Comparison of ENCODE assay signal across 8 mouse cellular contexts in genomic region chr2:32381141-32381774, GRCm38 (mm10). TPM values are rescaled to one million over a fixed set of nuclear protein-coding genes. Genes with fewer than 3 reads are reported as not detected.
A peak's percentile ranks its signal among the peaks of the same experiment; 100 is the strongest.
DNase-seq lines count a peak whose midpoint lies in the region; ATAC-seq and TF ChIP-seq lines count a peak whose summit lies in the region.

No protein-coding gene starts in this region.

- H3K4me2 ChIP-seq in kidney, postnatal 0 days (ENCODE audit: low read length) = peak overlapping the region; percentile 98
- H3K4me2 ChIP-seq in midbrain, postnatal 0 days (ENCODE audit: low read depth, low read length, poor library complexity, severe bottlenecking) = peak overlapping the region; percentile 95

- no peak for TF ChIP-seq CTCF in kidney, postnatal 0 days (IDR thresholded peaks at IDR 0.05; ENCODE audit: low read depth)
- TF ChIP-seq CTCF in Patski (IDR thresholded peaks at IDR 0.05) = no peak
- no peak for TF ChIP-seq CTCF in midbrain, postnatal 0 days (IDR thresholded peaks at IDR 0.05)

- peaks cover 31% of the 10 kb centered on the region for H3K36me3 ChIP-seq in kidney, postnatal 0 days (ENCODE audit: insufficient read depth, low read length)
- H3K36me3 ChIP-seq in erythroblast, embryonic 14.5 days (ENCODE audit: control insufficient read depth) = peaks cover 43% of the 10 kb centered on the region
- peaks cover 41% of the 10 kb centered on the region for H3K36me3 ChIP-seq in limb, embryonic 10.5 days
- H3K36me3 ChIP-seq in midbrain, postnatal 0 days (ENCODE audit: insufficient read depth, low read length) = peaks cover 32% of the 10 kb centered on the region

- in situ Hi-C loops in Patski (cut with MboI; ENCODE audit: low pct_unique_long_range_greater_than_20kb) = no loop called here

- H3K9me3 ChIP-seq in kidney, postnatal 0 days (replicated peaks; ENCODE audit: low read length) = no peaks in the 10 kb centered on the region
- H3K9me3 ChIP-seq in erythroblast, embryonic 14.5 days (ENCODE audit: control insufficient read depth, low read length) = no peaks in the 10 kb centered on the region
- no peaks in the 10 kb centered on the region for H3K9me3 ChIP-seq in limb, embryonic 10.5 days (replicated peaks)
- H3K9me3 ChIP-seq in midbrain, postnatal 0 days (ENCODE audit: low read length) = no peaks in the 10 kb centered on the region

- peak; percentile 45 for DNase-seq in kidney, postnatal 0 days (ENCODE audit: low spot score)
- DNase-seq in kidney, postnatal 10 days = no peak
- no peak for DNase-seq in Patski (ENCODE audit: low read depth, low spot score)
- no peak for DNase-seq in limb, embryonic 10.5 days (ENCODE audit: low spot score)
- peak; percentile 47 for DNase-seq in midbrain, postnatal 0 days (ENCODE audit: low spot score)
- DNase-seq in kidney, adult 8-10 months = no peak

- ATAC-seq in kidney, postnatal 0 days (replicated peaks; ENCODE audit: low FRiP score, low read depth) = peak; percentile 65
- ATAC-seq in Patski = peak; percentile 17
- ATAC-seq in midbrain, postnatal 0 days (ENCODE audit: low FRiP score) = peak; percentile 51
- ATAC-seq in megakaryocyte-erythroid progenitor cell, adult 5-6 weeks (replicated peaks; ENCODE audit: low FRiP score, low TSS enrichment, poor library complexity, severe bottlenecking) = no peak

- peak overlapping the region; percentile 65 for H3K9ac ChIP-seq in kidney, postnatal 0 days (ENCODE audit: low read depth, low read length)
- H3K9ac ChIP-seq in midbrain, postnatal 0 days (replicated peaks; ENCODE audit: low read length, poor library complexity, severe bottlenecking) = peak overlapping the region; percentile 74

- no peaks in the 10 kb centered on the region for H3K27me3 ChIP-seq in kidney, postnatal 0 days (ENCODE audit: insufficient read depth, low read length)
- H3K27me3 ChIP-seq in Patski = no peaks in the 10 kb centered on the region
- peaks cover 27% of the 10 kb centered on the region for H3K27me3 ChIP-seq in erythroblast, embryonic 14.5 days (ENCODE audit: control insufficient read depth)
- H3K27me3 ChIP-seq in limb, embryonic 10.5 days (ENCODE audit: low read depth, poor library complexity, severe bottlenecking) = peaks cover 22% of the 10 kb centered on the region
- H3K27me3 ChIP-seq in midbrain, postnatal 0 days (ENCODE audit: insufficient read depth, low read length) = no peaks in the 10 kb centered on the region

- H3K4me1 ChIP-seq in kidney, postnatal 0 days (replicated peaks; ENCODE audit: insufficient read depth, low read length) = peaks cover 5% of the 10 kb centered on the region; the same call in 1 of the 2 replicates
- H3K4me1 ChIP-seq in erythroblast, embryonic 14.5 days (ENCODE audit: control insufficient read depth) = peaks cover 42% of the 10 kb centered on the region
- peaks cover 19% of the 10 kb centered on the region for H3K4me1 ChIP-seq in limb, embryonic 10.5 days
- H3K4me1 ChIP-seq in midbrain, postnatal 0 days (ENCODE audit: insufficient read depth, low read length) = peaks cover 4% of the 10 kb centered on the region; the same call in 1 of the 2 replicates

- under 1% methylated on average over 27 of the region's 27 CpGs for WGBS in kidney, postnatal 0 days
- under 1% methylated on average over 27 of the region's 27 CpGs for WGBS in limb, embryonic 10.5 days
- 1% methylated on average over 27 of the region's 27 CpGs for WGBS in midbrain, postnatal 0 days

- H3K27ac ChIP-seq in kidney, postnatal 0 days = 0 out of 2 replicates have a peak overlapping the region, but pooled peaks have one; percentile 57
- peak overlapping the region; percentile 73 for H3K27ac ChIP-seq in limb, embryonic 10.5 days
- peak overlapping the region; percentile 75; the same call in 1 of the 2 replicates for H3K27ac ChIP-seq in midbrain, postnatal 0 days (ENCODE audit: low read depth, low read length)

- peak overlapping the region; percentile 63 for H3K4me3 ChIP-seq in kidney, postnatal 0 days (replicated peaks; ENCODE audit: low read depth, low read length)
- peak overlapping the region; percentile 81 for H3K4me3 ChIP-seq in erythroblast, embryonic 14.5 days (replicated peaks)
- H3K4me3 ChIP-seq in limb, embryonic 10.5 days = peak overlapping the region; percentile 73
- H3K4me3 ChIP-seq in midbrain, postnatal 0 days (ENCODE audit: low read depth, low read length) = peak overlapping the region; percentile 62

- CTCF ChIA-PET in Patski (lab: Charles Lee) = interaction anchor here (1.4 to 2.5 kb wide), 2 partner anchors 24 to 106 kb away, joined by 3 to 8 read pairs; no protein-coding TSS in a partner anchor

- POLR2A ChIA-PET in Patski (lab: Charles Lee) = interaction anchor here (0.6 kb wide), 1 partner anchor 190 kb away, joined by 3 read pairs; no protein-coding TSS in a partner anchor

RNA-seq across cellular contexts. Expression of gene 1110008P14Rik, which starts 0.5 kb away (rescaled TPM):
- polyA plus RNA-seq in kidney, postnatal 0 days (2015; fragmentation: Nextera tagmentation; extraction: Ambion mirVana) = 87.0 and 96.8 TPM in 2 replicates
- 89.4 TPM for polyA plus RNA-seq in Patski (2021)
- 29.8 and 38.6 TPM in 2 replicates for polyA plus RNA-seq in erythroblast, embryonic 14.5 days (2012)
- polyA plus RNA-seq in limb, embryonic 10.5 days (2016; fragmentation: Nextera tagmentation; extraction: Ambion mirVana) = 36.3 and 37.0 TPM in 2 replicates
- 336 and 450 TPM in 2 replicates for total RNA-seq in midbrain, postnatal 0 days (2014; rRNA removed)
- polyA plus RNA-seq in midbrain, postnatal 0 days (2015; fragmentation: Nextera tagmentation; extraction: Ambion mirVana) = 198 and 224 TPM in 2 replicates
- 24.6 and 41.0 TPM in 2 replicates for total RNA-seq in megakaryocyte-erythroid progenitor cell, adult 5-6 weeks (2014; fragmentation: Nextera tagmentation)
- 15.8 and 18.7 TPM in 2 replicates for total RNA-seq in megakaryocyte-erythroid progenitor cell, adult 5-6 weeks (2017)

RNA-seq across cellular contexts. Expression of gene Lcn2, which starts 6.8 kb away (rescaled TPM):
- polyA plus RNA-seq in kidney, postnatal 0 days (2015; fragmentation: Nextera tagmentation; extraction: Ambion mirVana) = 43.5 and 50.3 TPM in 2 replicates
- 98.7 TPM for polyA plus RNA-seq in Patski (2021)
- polyA plus RNA-seq in erythroblast, embryonic 14.5 days (2012) = 0.19 and 0.32 TPM in 2 replicates
- polyA plus RNA-seq in limb, embryonic 10.5 days (2016; fragmentation: Nextera tagmentation; extraction: Ambion mirVana) = not detected in 2 replicates
- 0.57 TPM in 1 of 2 replicates, not detected in the other for total RNA-seq in midbrain, postnatal 0 days (2014; rRNA removed)
- 0.35 and 0.44 TPM in 2 replicates for polyA plus RNA-seq in midbrain, postnatal 0 days (2015; fragmentation: Nextera tagmentation; extraction: Ambion mirVana)
- 98.8 TPM in 1 of 2 replicates, not detected in the other for total RNA-seq in megakaryocyte-erythroid progenitor cell, adult 5-6 weeks (2014; fragmentation: Nextera tagmentation)
- total RNA-seq in megakaryocyte-erythroid progenitor cell, adult 5-6 weeks (2017) = 4.9 and 19.5 TPM in 2 replicates

RNA-seq across cellular contexts. Expression of gene Ptges2, which starts 14.4 kb away (rescaled TPM):
- polyA plus RNA-seq in kidney, postnatal 0 days (2015; fragmentation: Nextera tagmentation; extraction: Ambion mirVana) = 44.1 and 44.8 TPM in 2 replicates
- 53.1 TPM for polyA plus RNA-seq in Patski (2021)
- polyA plus RNA-seq in erythroblast, embryonic 14.5 days (2012) = 0.21 and 0.44 TPM in 2 replicates
- polyA plus RNA-seq in limb, embryonic 10.5 days (2016; fragmentation: Nextera tagmentation; extraction: Ambion mirVana) = 32.7 and 37.0 TPM in 2 replicates
- 33.3 and 41.1 TPM in 2 replicates for total RNA-seq in midbrain, postnatal 0 days (2014; rRNA removed)
- polyA plus RNA-seq in midbrain, postnatal 0 days (2015; fragmentation: Nextera tagmentation; extraction: Ambion mirVana) = 56.2 and 62.3 TPM in 2 replicates
- 10.3 and 11.2 TPM in 2 replicates for total RNA-seq in megakaryocyte-erythroid progenitor cell, adult 5-6 weeks (2014; fragmentation: Nextera tagmentation)
- total RNA-seq in megakaryocyte-erythroid progenitor cell, adult 5-6 weeks (2017) = 14.4 and 18.4 TPM in 2 replicates

RNA-seq across cellular contexts. Expression of gene Dnm1, which starts 28.1 kb away (rescaled TPM):
- polyA plus RNA-seq in kidney, postnatal 0 days (2015; fragmentation: Nextera tagmentation; extraction: Ambion mirVana) = 5.3 and 5.6 TPM in 2 replicates
- polyA plus RNA-seq in Patski (2021) = 18.0 TPM
- 0.03 TPM in 1 of 2 replicates, not detected in the other for polyA plus RNA-seq in erythroblast, embryonic 14.5 days (2012)
- polyA plus RNA-seq in limb, embryonic 10.5 days (2016; fragmentation: Nextera tagmentation; extraction: Ambion mirVana) = 27.1 and 33.6 TPM in 2 replicates
- 170 and 186 TPM in 2 replicates for total RNA-seq in midbrain, postnatal 0 days (2014; rRNA removed)
- 105 and 107 TPM in 2 replicates for polyA plus RNA-seq in midbrain, postnatal 0 days (2015; fragmentation: Nextera tagmentation; extraction: Ambion mirVana)
- total RNA-seq in megakaryocyte-erythroid progenitor cell, adult 5-6 weeks (2014; fragmentation: Nextera tagmentation) = not detected in 2 replicates
- total RNA-seq in megakaryocyte-erythroid progenitor cell, adult 5-6 weeks (2017) = not detected in 2 replicates

RNA-seq across cellular contexts. Expression of gene Ciz1, which starts 29.1 kb away (rescaled TPM):
- polyA plus RNA-seq in kidney, postnatal 0 days (2015; fragmentation: Nextera tagmentation; extraction: Ambion mirVana) = 33.7 and 33.8 TPM in 2 replicates
- polyA plus RNA-seq in Patski (2021) = 69.7 TPM
- polyA plus RNA-seq in erythroblast, embryonic 14.5 days (2012) = 19.4 and 20.0 TPM in 2 replicates
- 61.3 and 74.8 TPM in 2 replicates for polyA plus RNA-seq in limb, embryonic 10.5 days (2016; fragmentation: Nextera tagmentation; extraction: Ambion mirVana)
- 63.7 and 81.8 TPM in 2 replicates for total RNA-seq in midbrain, postnatal 0 days (2014; rRNA removed)
- polyA plus RNA-seq in midbrain, postnatal 0 days (2015; fragmentation: Nextera tagmentation; extraction: Ambion mirVana) = 47.3 and 48.8 TPM in 2 replicates
- 140 and 155 TPM in 2 replicates for total RNA-seq in megakaryocyte-erythroid progenitor cell, adult 5-6 weeks (2014; fragmentation: Nextera tagmentation)
- 41.0 and 87.4 TPM in 2 replicates for total RNA-seq in megakaryocyte-erythroid progenitor cell, adult 5-6 weeks (2017)

Comparison
In these comparisons a context has a peak if more than half of its experiments do, and no peak if none do; other contexts are left out.
1. DNase-seq: peak in kidney, postnatal 0 days (single experiment) and midbrain, postnatal 0 days (single experiment); none in kidney, postnatal 10 days (single experiment), Patski (single experiment), limb, embryonic 10.5 days (single experiment) and kidney, adult 8-10 months (0 of 2).
2. RNA of gene Lcn2, which starts 6.8 kb away (polyA plus RNA-seq): 98.7 TPM in Patski (single experiment) and 43.5 to 50.3 TPM in kidney, postnatal 0 days; 0.35 to 0.44 TPM in midbrain, postnatal 0 days, 0.19 to 0.32 TPM in erythroblast, embryonic 14.5 days and not detected in limb, embryonic 10.5 days; every median in the first group is over 10 times any median in the second.
3. RNA of gene Ptges2, which starts 14.4 kb away (polyA plus RNA-seq): 56.2 to 62.3 TPM in midbrain, postnatal 0 days, 53.1 TPM in Patski (single experiment), 44.1 to 44.8 TPM in kidney, postnatal 0 days and 32.7 to 37.0 TPM in limb, embryonic 10.5 days; 0.21 to 0.44 TPM in erythroblast, embryonic 14.5 days; every median in the first group is over 10 times any median in the second.
4. Peak in every context shown above with its lines, with median percentiles within 50 percentile points of each other: H3K27ac ChIP-seq and H3K4me3 ChIP-seq.